Comparison of ENCODE assay signal across 25 mouse cellular contexts in genomic region chr3:130075746-130076145, GRCm38 (mm10). TPM values are rescaled to one million over a fixed set of nuclear protein-coding genes. Genes with fewer than 3 reads are reported as not detected.
"Had no signal": no experiment of that assay in that cellular context is flagged by ENCODE, and none has a peak within 500 bp of the region (broad histone marks: within the 10 kb centered on the region; RNA-seq: fewer than 3 reads in every experiment).

No protein-coding gene starts in this region.

- H3K27ac ChIP-seq: layer of hippocampus, adult 2 months; limb, embryonic 10.5 days; limb, embryonic 13.5 days; liver, embryonic 12.5 days; liver, embryonic 15.5 days; lung, embryonic 15.5 days; midbrain, embryonic 12.5 days; neural tube, embryonic 13.5 days had no signal

- H3K9me3 ChIP-seq: limb, embryonic 10.5 days; limb, embryonic 13.5 days; liver, embryonic 12.5 days; liver, embryonic 15.5 days; lung, embryonic 15.5 days; megakaryocyte, embryonic 14.5 days; midbrain, embryonic 12.5 days; neural tube, embryonic 13.5 days had no signal

- ATAC-seq: liver, embryonic 12.5 days; midbrain, embryonic 16.5 days had no signal

- H3K9ac ChIP-seq: limb, embryonic 13.5 days; liver, embryonic 12.5 days; liver, embryonic 15.5 days; lung, embryonic 15.5 days; midbrain, embryonic 12.5 days; neural tube, embryonic 13.5 days had no signal

- H3K4me3 ChIP-seq: layer of hippocampus, adult 2 months; limb, embryonic 10.5 days; limb, embryonic 13.5 days; liver, embryonic 12.5 days; liver, embryonic 15.5 days; lung, embryonic 15.5 days; megakaryocyte, embryonic 14.5 days; midbrain, embryonic 12.5 days; myocyte; neural tube, embryonic 13.5 days had no signal

- H3K27me3 ChIP-seq: limb, embryonic 13.5 days; liver, embryonic 12.5 days; liver, embryonic 15.5 days; neural tube, embryonic 13.5 days had no signal

- DNase-seq: kidney, adult 9 months; kidney, postnatal 25 days; layer of hippocampus, adult 9-11 months; liver; lung, adult 18-20 months; lung, postnatal 10 days; lung, postnatal 36 days; retina, postnatal 1 day; right cerebral cortex, postnatal 25 days; thymus, adult 2 months; thymus, postnatal 14 days; thymus, postnatal 4 days had no signal

- H3K36me3 ChIP-seq: limb, embryonic 10.5 days; limb, embryonic 13.5 days; liver, embryonic 12.5 days; liver, embryonic 15.5 days; lung, embryonic 15.5 days; midbrain, embryonic 12.5 days; neural tube, embryonic 13.5 days had no signal

- H3K4me1 ChIP-seq: liver, embryonic 12.5 days; liver, embryonic 15.5 days; lung, embryonic 15.5 days; midbrain, embryonic 12.5 days had no signal

RNA-seq across cellular contexts. Expression of gene Col25a1, which starts 55.6 kb away (rescaled TPM):
- total RNA-seq: monocyte, adult 5-6 weeks; neutrophil, adult 5-6 weeks had no signal
- polyA plus RNA-seq: thymus, adult 2 months had no signal
